Mouse (Mus musculus) urinary bladder, postnatal 25 days (tissue): ENCODE measurements around the gene Zbtb8os.
"Not testable (repeated sequence)": the region's sequence is repeated elsewhere in the genome, so short reads cannot be mapped to it uniquely, and the experiment has no call there.

Experiments
- DNase-seq: peaks from one replicate; pipeline ENCODE4 v3.0.0; 2022; ENCODE audit warnings: low spot score

The Zbtb8os gene

GRCm38 (mm10) chr4:129332846-129333245 lies 2.6 kb upstream of the Zbtb8os start:
- DNase-seq = no peak

GRCm38 (mm10) chr4:129334677-129335215 lies 749 bp upstream of the Zbtb8os start:
- DNase-seq = peak; percentile 58

- DNase-seq = no peak
Observed at GRCm38 (mm10) chr4:129336291-129336690, 796 bp downstream of the Zbtb8os start.

GRCm38 (mm10) chr4:129339743-129340142 lies 4.2 kb downstream of the Zbtb8os start:
- no peak for DNase-seq

GRCm38 (mm10) chr4:129341888-129342287 lies 6.4 kb downstream of the Zbtb8os start:
- DNase-seq = no peak

- no peak for DNase-seq
Observed at GRCm38 (mm10) chr4:129342705-129343104, 7.2 kb downstream of the Zbtb8os start.

- no peak for DNase-seq
Observed at GRCm38 (mm10) chr4:129346481-129347154, 11.1 kb downstream of the Zbtb8os start.

GRCm38 (mm10) chr4:129350644-129351043 lies 15.1 kb downstream of the Zbtb8os start:
- DNase-seq = peak; percentile 69

- no peak for DNase-seq
Observed at GRCm38 (mm10) chr4:129351111-129351510, 15.6 kb downstream of the Zbtb8os start.

GRCm38 (mm10) chr4:129353176-129353575 lies 17.7 kb downstream of the Zbtb8os start:
- no peak for DNase-seq

GRCm38 (mm10) chr4:129354236-129354635 lies 18.7 kb downstream of the Zbtb8os start:
- DNase-seq = no peak

- no peak for DNase-seq
Observed at GRCm38 (mm10) chr4:129357613-129358163, 22.2 kb downstream of the Zbtb8os start.

- not testable (repeated sequence) for DNase-seq
Observed at GRCm38 (mm10) chr4:129362238-129362637, 26.7 kb downstream of the Zbtb8os start.

GRCm38 (mm10) chr4:129362771-129363170 lies 27.3 kb downstream of the Zbtb8os start:
- no peak for DNase-seq

- DNase-seq = no peak
Observed at GRCm38 (mm10) chr4:129363463-129363862, 28.0 kb downstream of the Zbtb8os start.

GRCm38 (mm10) chr4:129364379-129364778 lies 28.9 kb downstream of the Zbtb8os start:
- no peak for DNase-seq

GRCm38 (mm10) chr4:129365224-129365623 lies 29.7 kb downstream of the Zbtb8os start:
- DNase-seq = no peak

GRCm38 (mm10) chr4:129371391-129371790 lies 35.9 kb downstream of the Zbtb8os start:
- no peak for DNase-seq

- no peak for DNase-seq
Observed at GRCm38 (mm10) chr4:129373202-129373976, 37.9 kb downstream of the Zbtb8os start.

GRCm38 (mm10) chr4:129374219-129374755 lies 38.8 kb downstream of the Zbtb8os start:
- no peak for DNase-seq

- DNase-seq = no peak
Observed at GRCm38 (mm10) chr4:129375000-129375399, 39.5 kb downstream of the Zbtb8os start.

- DNase-seq = no peak
Observed at GRCm38 (mm10) chr4:129375821-129376220, 40.3 kb downstream of the Zbtb8os start.
